Mouse (Mus musculus) liver, embryonic 11.5 days (tissue): ENCODE measurements around the gene Coq9. TPM values are rescaled to one million over a fixed set of nuclear protein-coding genes. Genes with fewer than 3 reads are reported as not detected.

ENCODE experiments used
- ATAC-seq: fragments of 200-750 bp; cut with Nextera tagmentation; replicated peaks from 2 replicates; pipeline ENCODE4 v1.8.0; 2017; ENCODE audit warnings: moderate number of reproducible peaks, mild to moderate bottlenecking, moderate TSS enrichment, moderate library complexity; ENCODE audit not compliant: low FRiP score
- DNase-seq: peaks from one replicate; pipeline ENCODE4 v3.0.0-alpha.2; 2017; ENCODE audit warnings: low spot score
- H3K27ac ChIP-seq: fragments of 300-500 bp; sonication (generic); 2 replicates; pipeline ENCODE4 v1.5.1; 2014; ENCODE audit warnings: mild to moderate bottlenecking, low read depth, low read length, control low read depth
- H3K27me3 ChIP-seq: fragments of 300-500 bp; sonication (generic); replicated peaks from 2 replicates; pipeline ENCODE4 v1.6.1; 2014; ENCODE audit warnings: low read length, mixed read lengths; ENCODE audit not compliant: control insufficient read depth, insufficient read depth
- H3K36me3 ChIP-seq: fragments of 300-500 bp; sonication (generic); 2 replicates; pipeline ENCODE4 v1.6.1; 2014; ENCODE audit warnings: mild to moderate bottlenecking, low read length, moderate library complexity, mixed read lengths; ENCODE audit not compliant: control insufficient read depth, insufficient read depth
- H3K4me1 ChIP-seq: fragments of 300-500 bp; sonication (generic); replicated peaks from 2 replicates; pipeline ENCODE4 v1.6.1; 2014; ENCODE audit warnings: low read length, mixed read lengths; ENCODE audit not compliant: control insufficient read depth, insufficient read depth
- H3K4me2 ChIP-seq: fragments of 300-500 bp; sonication (generic); 2 replicates; pipeline ENCODE4 v1.6.1; 2014; ENCODE audit warnings: mild to moderate bottlenecking, control low read depth, moderate library complexity
- H3K4me3 ChIP-seq: fragments of 300-500 bp; sonication (generic); 2 replicates; pipeline ENCODE4 v1.5.1; 2014; ENCODE audit warnings: low read depth, low read length, control low read depth
- H3K9ac ChIP-seq: fragments of 300-500 bp; sonication (generic); 2 replicates; pipeline ENCODE4 v1.6.1; 2014; ENCODE audit warnings: low read depth, low read length, control low read depth
- H3K9me3 ChIP-seq: fragments of 300-500 bp; sonication (generic); 2 replicates; pipeline ENCODE4 v1.6.1; 2016; ENCODE audit warnings: low read length, inconsistent platforms, mixed read lengths; ENCODE audit not compliant: control insufficient read depth
- WGBS: fragments of 180-500 bp; shearing (Covaris S2); extraction: QIAGEN DNeasy Blood & Tissue Kit; methylation state at CpG from one replicate; pipeline ENCODE4 v1.1.7; 2014; 5-methylcytosine and 5-hydroxymethylcytosine counted together
- polyA plus RNA-seq: library from polyadenylated mRNA; unstranded; fragments of >200 nt; fragmentation: Nextera tagmentation; extraction: Ambion mirVana; gene quantifications from 2 replicates; pipeline ENCODE4 v1.2.1, GENCODE M21; 2014

Gene Coq9
- polyA plus RNA-seq, 1 experiment from 2014 or later: 82.9 TPM

DNA sequence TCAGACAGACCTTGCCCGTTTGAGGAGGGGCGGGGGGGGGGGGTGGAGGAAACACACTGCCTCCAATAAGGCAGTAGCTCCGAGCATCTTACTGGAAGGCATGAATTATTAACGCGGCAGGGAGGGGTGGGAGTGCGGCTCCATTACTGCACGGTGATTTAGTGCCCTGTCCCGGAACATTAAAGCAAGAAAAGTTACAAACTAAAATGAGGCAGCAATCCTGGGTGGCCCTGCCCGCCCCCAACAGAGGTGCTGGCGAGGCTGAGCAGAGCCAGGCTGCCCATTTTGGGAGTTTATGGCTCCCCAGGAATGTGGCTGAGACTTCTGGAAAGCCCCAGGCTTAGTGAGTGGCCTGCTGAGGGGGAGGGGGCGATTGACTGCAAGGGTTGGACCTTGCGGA lies 65.6 kb downstream of the Coq9 start:
- Histone ChIP-seq H3K4me2 (no peak overlapping the region), H3K4me3 (no peak overlapping the region), H3K9me3 (no peaks in the 10 kb centered on the region), H3K27ac (no peak overlapping the region), H3K4me1 (peaks cover 28% of the 10 kb centered on the region), H3K27me3 (no peaks in the 10 kb centered on the region), H3K9ac (no peak overlapping the region), H3K36me3 (peaks cover 6% of the 10 kb centered on the region; the same call in 1 of the 2 replicates)
- 73% methylated on average over 12 of the region's 12 CpGs for WGBS
- no peak for DNase-seq
- no peak for ATAC-seq

Other genes with a start within 250 kb of the Coq9 start
- 38.0 and 39.7 TPM in 2 replicates for gene Rspry1, start 236.4 kb upstream of the Coq9 start, polyA plus RNA-seq
- 60.0 and 70.0 TPM in 2 replicates for gene Fam192a, start 236.3 kb upstream of the Coq9 start, polyA plus RNA-seq
- 28.8 and 33.5 TPM in 2 replicates for gene Arl2bp, start 171.7 kb upstream of the Coq9 start, polyA plus RNA-seq
- 3.4 and 4.5 TPM in 2 replicates for gene Pllp, start 142.0 kb upstream of the Coq9 start, polyA plus RNA-seq
- not detected in 2 replicates for gene Ccl22, start 92.7 kb upstream of the Coq9 start, polyA plus RNA-seq
- 0.53 and 0.78 TPM in 2 replicates for gene Cx3cl1, start 66.3 kb upstream of the Coq9 start, polyA plus RNA-seq
- gene Ccl17, start 27.9 kb upstream of the Coq9 start, polyA plus RNA-seq: 0.62 and 1.3 TPM in 2 replicates
- gene Ciapin1, start within 50 bp of the Coq9 start, polyA plus RNA-seq: 94.8 and 99.5 TPM in 2 replicates
- 162 and 172 TPM in 2 replicates for gene Polr2c, start 19.1 kb downstream of the Coq9 start, polyA plus RNA-seq
- 13.2 and 13.9 TPM in 2 replicates for gene Dok4, start 38.0 kb downstream of the Coq9 start, polyA plus RNA-seq
- gene Ccdc102a, start 79.8 kb downstream of the Coq9 start, polyA plus RNA-seq: 16.4 and 17.6 TPM in 2 replicates
- 1.9 and 2.0 TPM in 2 replicates for gene Adgrg5, start 85.4 kb downstream of the Coq9 start, polyA plus RNA-seq
- gene Adgrg1, start 136.4 kb downstream of the Coq9 start, polyA plus RNA-seq: 125 and 137 TPM in 2 replicates
- 11.8 and 11.9 TPM in 2 replicates for gene Adgrg3, start 179.4 kb downstream of the Coq9 start, polyA plus RNA-seq
- 0.26 TPM in 1 of 2 replicates, not detected in the other for gene Drc7, start 216.8 kb downstream of the Coq9 start, polyA plus RNA-seq
- 25.1 and 26.6 TPM in 2 replicates for gene Katnb1, start 242.9 kb downstream of the Coq9 start, polyA plus RNA-seq